Mouse (Mus musculus): Measurements from ENCODE around the gene Myo10. TPM values are rescaled to one million over a fixed set of nuclear protein-coding genes. Genes with fewer than 3 reads are reported as not detected.

The Myo10 gene
- polyA plus RNA-seq, 1 experiment, result 49.9 TPM

DNA sequence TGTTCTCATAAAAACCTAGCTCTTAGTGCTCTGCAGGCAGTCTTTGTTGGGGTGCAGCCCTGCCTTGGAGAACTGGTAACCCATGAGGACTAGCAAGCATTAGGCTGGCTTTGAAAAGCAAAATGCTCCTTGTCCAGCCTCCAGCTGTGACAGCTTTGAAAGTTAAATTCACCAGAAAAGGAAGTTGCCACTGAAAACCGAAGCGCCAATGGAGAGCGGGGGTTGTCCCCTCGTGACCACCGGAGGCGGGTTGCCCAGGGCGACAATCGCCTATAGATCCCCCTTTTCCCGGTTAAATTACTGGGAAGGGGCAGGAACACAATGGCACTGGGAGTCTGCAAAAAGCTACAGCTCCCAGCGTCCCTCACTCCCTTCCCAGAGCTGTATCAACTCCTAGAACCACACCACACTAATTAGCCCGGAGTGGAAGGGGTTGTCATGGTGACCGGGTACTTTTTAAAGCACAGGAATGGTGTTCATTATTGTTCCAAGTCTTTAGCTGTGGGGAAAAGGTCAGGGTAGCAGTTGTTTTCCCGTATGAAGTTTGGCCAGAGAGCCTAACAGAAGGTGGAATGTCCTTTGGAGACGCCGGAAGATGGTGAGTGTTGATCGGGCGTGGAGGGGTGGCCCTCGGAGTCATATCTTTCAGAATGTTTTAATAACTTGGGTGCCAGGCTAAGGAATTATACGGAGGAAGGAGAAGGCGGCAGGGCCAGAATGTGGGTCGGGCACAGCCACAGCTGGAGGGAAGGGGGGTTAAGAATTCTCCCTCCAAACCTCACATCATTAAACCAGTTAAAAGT, 151.6 kb downstream of the Myo10 start:
- peak overlapping the region; percentile 95 for H3K27ac ChIP-seq (ENCODE audit: insufficient read depth, low read length)
- H3K4me1 ChIP-seq (ENCODE audit: control insufficient read depth, insufficient read depth, low read length), result peaks cover 9% of the 10 kb centered on the region
- TF ChIP-seq POLR2A (IDR thresholded peaks at IDR 0.05; ENCODE audit: low read depth, low read length) (peak; percentile 34; the same call in 1 of the 2 replicates), CTCF (IDR thresholded peaks at IDR 0.05; ENCODE audit: borderline replicate concordance, insufficient read depth, low read length) (no peak)
- peak overlapping the region; percentile 40 for H3K4me3 ChIP-seq (ENCODE audit: insufficient read depth, low read length)

DNA sequence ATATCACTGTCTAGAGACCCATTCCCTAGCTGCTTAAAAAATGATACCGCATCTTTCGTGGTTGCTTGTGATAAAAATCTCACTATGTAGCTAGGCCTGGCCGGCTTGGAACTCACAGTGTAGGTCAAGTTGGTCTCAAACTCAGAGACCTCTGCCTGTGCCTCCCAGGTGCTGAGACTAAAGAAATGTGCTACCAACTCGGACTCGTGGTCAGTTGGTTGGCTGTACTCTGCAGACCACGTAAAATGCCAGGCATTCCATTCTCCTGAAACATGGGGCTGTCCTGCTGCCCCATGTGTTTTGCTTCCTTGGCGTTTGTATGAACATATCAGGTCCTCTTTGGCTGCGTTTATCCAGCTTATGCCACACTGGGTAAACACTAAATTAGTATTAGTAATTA, 156.6 kb downstream of the Myo10 start:
- Histone ChIP-seq H3K4me1 (ENCODE audit: control insufficient read depth, insufficient read depth, low read length) (peaks cover 6% of the 10 kb centered on the region), H3K27ac (ENCODE audit: insufficient read depth, low read length) (peak overlapping the region; percentile 7; the same call in 1 of the 2 replicates), H3K4me3 (ENCODE audit: insufficient read depth, low read length) (no peak overlapping the region)
- TF ChIP-seq POLR2A (IDR thresholded peaks at IDR 0.05; ENCODE audit: low read depth, low read length) (no peak), CTCF (IDR thresholded peaks at IDR 0.05; ENCODE audit: borderline replicate concordance, insufficient read depth, low read length) (no peak)

- no peak overlapping the region for H3K27ac ChIP-seq (ENCODE audit: insufficient read depth, low read length)
- TF ChIP-seq CTCF (IDR thresholded peaks at IDR 0.05; ENCODE audit: borderline replicate concordance, insufficient read depth, low read length) (no peak), POLR2A (IDR thresholded peaks at IDR 0.05; ENCODE audit: low read depth, low read length) (no peak)
- no peak overlapping the region for H3K4me3 ChIP-seq (ENCODE audit: insufficient read depth, low read length)
- peaks cover 6% of the 10 kb centered on the region for H3K4me1 ChIP-seq (ENCODE audit: control insufficient read depth, insufficient read depth, low read length)
Observed at GRCm38 (mm10) chr15:25779522-25780191, 157.3 kb downstream of the Myo10 start.

DNA sequence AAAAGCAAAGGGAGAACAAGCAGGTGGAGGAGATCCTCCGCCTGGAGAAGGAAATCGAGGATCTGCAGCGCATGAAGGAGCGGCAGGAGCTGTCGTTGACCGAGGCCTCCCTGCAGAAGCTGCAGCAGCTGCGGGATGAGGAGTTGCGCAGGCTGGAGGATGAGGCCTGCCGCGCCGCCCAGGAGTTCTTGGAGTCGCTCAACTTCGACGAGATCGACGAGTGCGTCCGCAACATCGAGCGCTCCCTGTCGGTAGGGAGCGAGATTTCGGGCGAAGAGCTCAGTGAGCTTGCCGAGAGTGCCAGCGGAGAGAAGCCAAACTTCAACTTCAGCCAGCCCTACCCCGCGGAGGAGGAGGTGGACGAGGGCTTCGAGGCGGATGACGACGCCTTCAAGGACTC, 158.7 kb downstream of the Myo10 start:
- TF ChIP-seq POLR2A (IDR thresholded peaks at IDR 0.05; ENCODE audit: low read depth, low read length) (no peak), CTCF (IDR thresholded peaks at IDR 0.05; ENCODE audit: borderline replicate concordance, insufficient read depth, low read length) (no peak)
- Histone ChIP-seq H3K4me1 (ENCODE audit: control insufficient read depth, insufficient read depth, low read length) (peaks cover 3% of the 10 kb centered on the region), H3K4me3 (ENCODE audit: insufficient read depth, low read length) (no peak overlapping the region), H3K27ac (ENCODE audit: insufficient read depth, low read length) (no peak overlapping the region)

- Histone ChIP-seq H3K27ac (ENCODE audit: insufficient read depth, low read length) (no peak overlapping the region), H3K4me3 (ENCODE audit: insufficient read depth, low read length) (no peak overlapping the region), H3K4me1 (ENCODE audit: control insufficient read depth, insufficient read depth, low read length) (no peaks in the 10 kb centered on the region)
- TF ChIP-seq POLR2A (IDR thresholded peaks at IDR 0.05; ENCODE audit: low read depth, low read length) (no peak), CTCF (IDR thresholded peaks at IDR 0.05; ENCODE audit: borderline replicate concordance, insufficient read depth, low read length) (no peak)
Observed at GRCm38 (mm10) chr15:25785456-25786390, 163.4 kb downstream of the Myo10 start.

DNA sequence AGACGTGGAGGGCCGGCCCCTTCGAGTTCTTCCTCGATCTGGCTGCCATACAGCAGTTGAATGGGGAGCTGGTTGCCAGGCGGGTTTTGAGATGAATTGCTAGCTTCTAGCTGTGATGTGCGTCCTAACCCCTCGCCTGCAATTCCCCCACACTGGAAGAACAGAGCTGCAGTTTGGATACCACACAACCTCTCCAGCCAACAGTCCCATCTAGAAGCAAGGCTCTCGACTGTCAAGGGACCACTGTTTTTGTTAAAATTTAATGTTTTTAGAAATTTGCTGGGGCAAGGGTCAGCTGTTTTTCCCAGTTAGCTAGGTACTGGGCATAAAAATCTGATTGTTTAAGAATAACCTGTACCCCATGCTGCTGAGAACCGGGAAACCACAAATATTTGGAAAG, 165.1 kb downstream of the Myo10 start:
- no peak overlapping the region for H3K27ac ChIP-seq (ENCODE audit: insufficient read depth, low read length)
- H3K4me1 ChIP-seq (ENCODE audit: control insufficient read depth, insufficient read depth, low read length), result no peaks in the 10 kb centered on the region
- H3K4me3 ChIP-seq (ENCODE audit: insufficient read depth, low read length), result no peak overlapping the region
- TF ChIP-seq POLR2A (IDR thresholded peaks at IDR 0.05; ENCODE audit: low read depth, low read length) (no peak), CTCF (IDR thresholded peaks at IDR 0.05; ENCODE audit: borderline replicate concordance, insufficient read depth, low read length) (no peak)

DNA sequence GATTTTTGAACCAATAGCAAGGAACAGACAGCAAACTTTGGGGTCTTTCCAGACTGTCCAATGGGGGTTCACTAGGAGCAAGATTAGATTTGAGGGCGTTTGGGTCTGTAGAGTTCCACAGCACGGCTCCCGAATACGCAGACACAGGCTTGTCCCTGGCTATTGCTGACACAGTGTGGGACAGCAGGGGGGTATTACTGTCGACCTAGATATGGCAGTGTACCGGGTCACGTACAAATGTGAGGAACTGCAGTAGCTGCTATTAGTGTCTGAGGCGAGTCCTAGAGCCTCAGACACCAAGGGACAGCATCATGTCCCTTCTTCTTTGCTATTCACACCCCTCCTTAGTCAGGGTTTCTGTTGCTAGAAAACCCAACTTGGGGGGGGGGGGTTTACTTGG, 165.6 kb downstream of the Myo10 start:
- H3K4me3 ChIP-seq (ENCODE audit: insufficient read depth, low read length), result no peak overlapping the region
- no peak for TF ChIP-seq POLR2A (IDR thresholded peaks at IDR 0.05; ENCODE audit: low read depth, low read length)
- TF ChIP-seq CTCF (IDR thresholded peaks at IDR 0.05; ENCODE audit: borderline replicate concordance, insufficient read depth, low read length), result no peak
- no peak overlapping the region for H3K27ac ChIP-seq (ENCODE audit: insufficient read depth, low read length)
- no peaks in the 10 kb centered on the region for H3K4me1 ChIP-seq (ENCODE audit: control insufficient read depth, insufficient read depth, low read length)

DNA sequence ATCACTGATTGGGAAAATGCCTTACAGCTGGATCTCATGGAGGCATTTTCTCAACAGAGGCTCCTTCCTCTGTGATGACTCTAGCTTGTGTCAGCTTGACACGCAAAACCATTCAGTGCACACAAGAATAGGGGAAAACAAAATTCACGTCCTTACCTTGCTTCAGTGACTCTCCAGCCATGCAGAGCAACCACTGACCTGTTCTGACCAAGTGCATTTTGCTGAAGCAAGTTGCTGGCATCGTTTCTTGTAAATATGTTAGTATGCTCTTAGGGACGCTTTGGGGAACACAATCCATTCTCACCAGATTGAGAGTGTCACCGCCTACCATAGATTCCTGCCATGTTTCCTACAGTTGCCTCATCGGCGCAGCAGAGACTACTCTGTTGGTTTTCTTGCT, 166.2 kb downstream of the Myo10 start:
- TF ChIP-seq CTCF (IDR thresholded peaks at IDR 0.05; ENCODE audit: borderline replicate concordance, insufficient read depth, low read length) (no peak), POLR2A (IDR thresholded peaks at IDR 0.05; ENCODE audit: low read depth, low read length) (no peak)
- H3K27ac ChIP-seq (ENCODE audit: insufficient read depth, low read length), result no peak overlapping the region
- no peak overlapping the region for H3K4me3 ChIP-seq (ENCODE audit: insufficient read depth, low read length)
- no peaks in the 10 kb centered on the region for H3K4me1 ChIP-seq (ENCODE audit: control insufficient read depth, insufficient read depth, low read length)

DNA sequence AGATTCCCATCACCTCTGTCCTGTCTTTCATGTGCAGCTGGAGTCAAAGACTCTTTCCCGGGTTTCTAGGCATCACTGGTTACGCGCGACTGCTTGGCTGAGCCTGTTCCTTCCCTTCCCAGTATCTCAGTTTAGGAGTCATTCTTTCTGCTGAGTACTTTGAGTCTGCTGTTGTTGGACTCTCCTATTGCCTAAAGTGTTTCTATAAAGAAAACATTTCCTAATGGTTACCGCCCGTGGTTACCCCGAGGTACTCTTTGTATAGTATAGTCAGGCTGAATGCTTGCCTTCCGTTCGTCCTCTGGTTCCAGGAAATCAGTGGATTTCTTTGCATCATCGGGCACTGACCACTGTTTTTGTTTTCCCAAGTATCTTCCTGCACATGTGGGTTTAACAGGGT, 166.9 kb downstream of the Myo10 start:
- H3K4me1 ChIP-seq (ENCODE audit: control insufficient read depth, insufficient read depth, low read length), result peaks cover 4% of the 10 kb centered on the region
- H3K4me3 ChIP-seq (ENCODE audit: insufficient read depth, low read length), result no peak overlapping the region
- TF ChIP-seq CTCF (IDR thresholded peaks at IDR 0.05; ENCODE audit: borderline replicate concordance, insufficient read depth, low read length) (no peak), POLR2A (IDR thresholded peaks at IDR 0.05; ENCODE audit: low read depth, low read length) (no peak)
- no peak overlapping the region for H3K27ac ChIP-seq (ENCODE audit: insufficient read depth, low read length)

Measured in embryonic fibroblast, embryonic 13.5 days (primary cell).